In the genomic region with DNA sequence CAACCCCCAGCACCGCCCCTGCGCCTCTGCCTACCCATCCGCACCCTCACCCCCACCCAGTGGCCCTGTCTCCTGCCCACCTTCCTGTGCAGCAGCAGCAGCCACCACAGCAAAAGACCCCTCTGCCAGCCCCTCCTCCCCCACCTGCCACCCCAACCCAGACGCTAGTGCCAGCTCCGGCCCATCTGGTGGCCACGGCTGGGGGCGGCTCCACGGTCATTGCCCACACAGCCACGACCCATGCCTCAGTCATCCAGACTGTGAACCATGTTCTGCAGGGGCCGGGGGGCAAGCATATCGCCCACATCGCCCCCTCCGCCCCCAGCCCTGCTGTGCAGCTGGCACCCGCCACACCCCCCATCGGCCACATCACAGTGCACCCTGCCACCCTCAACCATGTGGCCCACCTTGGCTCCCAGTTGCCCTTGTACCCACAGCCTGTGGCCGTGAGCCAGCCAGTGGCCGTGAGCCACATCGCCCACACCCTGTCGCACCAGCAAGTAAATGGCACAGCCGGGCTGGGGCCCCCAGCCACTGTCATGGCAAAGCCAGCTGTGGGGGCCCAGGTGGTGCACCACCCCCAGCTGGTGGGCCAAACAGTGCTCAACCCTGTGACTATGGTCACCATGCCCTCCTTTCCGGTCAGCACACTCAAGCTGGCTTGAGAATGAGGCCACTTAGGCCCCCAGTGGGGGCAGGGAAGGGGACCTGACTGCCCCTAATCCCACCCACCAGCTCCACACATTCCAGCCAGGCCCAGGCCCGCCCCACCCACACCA, we compare ENCODE assay signal across 8 mouse cellular contexts. TPM values are rescaled to one million over a fixed set of nuclear protein-coding genes. Genes with fewer than 3 reads are reported as not detected.
DNase-seq lines count a peak whose midpoint lies in the region; ATAC-seq lines count a peak whose summit lies in the region.

No protein-coding gene starts in this region.

- no peak overlapping the region for H3K9ac ChIP-seq in intestine, embryonic 15.5 days
- H3K9ac ChIP-seq in intestine, embryonic 16.5 days (ENCODE audit: low read depth, low read length), result no peak overlapping the region
- H3K9ac ChIP-seq in embryonic facial prominence, embryonic 13.5 days, result no peak overlapping the region
- H3K9ac ChIP-seq in stomach, embryonic 16.5 days (ENCODE audit: low read length), result peak overlapping the region; percentile 3; the same call in 1 of the 2 replicates
- no peak overlapping the region for H3K9ac ChIP-seq in neural tube, embryonic 15.5 days (replicated peaks)

- peak; percentile 75 for DNase-seq in retina, postnatal 1 day
- no peak for DNase-seq in retina, embryonic 14.5 days (ENCODE audit: low spot score)
- DNase-seq in testis, postnatal 14 days (ENCODE audit: low spot score), result no peak

- H3K9me3 ChIP-seq in intestine, embryonic 15.5 days, result no peaks in the 10 kb centered on the region
- peaks cover 5% of the 10 kb centered on the region for H3K9me3 ChIP-seq in intestine, embryonic 16.5 days (ENCODE audit: control insufficient read depth, low read length)
- H3K9me3 ChIP-seq in embryonic facial prominence, embryonic 13.5 days, result no peaks in the 10 kb centered on the region
- no peaks in the 10 kb centered on the region for H3K9me3 ChIP-seq in stomach, embryonic 16.5 days (replicated peaks; ENCODE audit: control insufficient read depth, low read length)
- no peaks in the 10 kb centered on the region for H3K9me3 ChIP-seq in neural tube, embryonic 15.5 days (replicated peaks)

- H3K27me3 ChIP-seq in intestine, embryonic 15.5 days (replicated peaks), result no peaks in the 10 kb centered on the region
- no peaks in the 10 kb centered on the region for H3K27me3 ChIP-seq in intestine, embryonic 16.5 days (replicated peaks; ENCODE audit: control insufficient read depth, insufficient read depth, low read length)
- H3K27me3 ChIP-seq in embryonic facial prominence, embryonic 13.5 days, result no peaks in the 10 kb centered on the region
- H3K27me3 ChIP-seq in stomach, embryonic 16.5 days (ENCODE audit: control insufficient read depth, insufficient read depth, low read length), result no peaks in the 10 kb centered on the region
- no peaks in the 10 kb centered on the region for H3K27me3 ChIP-seq in neural tube, embryonic 15.5 days (replicated peaks)

- 0 out of 2 replicates have a peak, but pooled peaks cover 7% of the 10 kb centered on the region for H3K36me3 ChIP-seq in intestine, embryonic 15.5 days
- peaks cover 24% of the 10 kb centered on the region for H3K36me3 ChIP-seq in intestine, embryonic 16.5 days (ENCODE audit: control insufficient read depth, insufficient read depth, low read length)
- H3K36me3 ChIP-seq in embryonic facial prominence, embryonic 13.5 days, result peaks cover 59% of the 10 kb centered on the region
- H3K36me3 ChIP-seq in stomach, embryonic 16.5 days (ENCODE audit: control insufficient read depth, insufficient read depth, low read length), result peaks cover 4% of the 10 kb centered on the region; the same call in 1 of the 2 replicates
- peaks cover 32% of the 10 kb centered on the region for H3K36me3 ChIP-seq in neural tube, embryonic 15.5 days

- no peak overlapping the region for H3K4me3 ChIP-seq in intestine, embryonic 15.5 days (replicated peaks)
- H3K4me3 ChIP-seq in intestine, embryonic 16.5 days (ENCODE audit: low read length), result no peak overlapping the region
- H3K4me3 ChIP-seq in embryonic facial prominence, embryonic 13.5 days, result no peak overlapping the region
- H3K4me3 ChIP-seq in stomach, embryonic 16.5 days (replicated peaks; ENCODE audit: low read length), result no peak overlapping the region
- H3K4me3 ChIP-seq in neural tube, embryonic 15.5 days (replicated peaks), result no peak overlapping the region

- H3K4me1 ChIP-seq in intestine, embryonic 15.5 days (replicated peaks), result peaks cover 13% of the 10 kb centered on the region
- peaks cover 16% of the 10 kb centered on the region for H3K4me1 ChIP-seq in intestine, embryonic 16.5 days (ENCODE audit: control insufficient read depth, insufficient read depth, low read length)
- peaks cover 22% of the 10 kb centered on the region for H3K4me1 ChIP-seq in embryonic facial prominence, embryonic 13.5 days
- H3K4me1 ChIP-seq in stomach, embryonic 16.5 days (ENCODE audit: control insufficient read depth, insufficient read depth, low read length), result peaks cover 16% of the 10 kb centered on the region
- H3K4me1 ChIP-seq in neural tube, embryonic 15.5 days, result peaks cover 25% of the 10 kb centered on the region

- H3K4me2 ChIP-seq in intestine, embryonic 15.5 days (replicated peaks), result no peak overlapping the region
- H3K4me2 ChIP-seq in intestine, embryonic 16.5 days (ENCODE audit: low read depth, low read length), result no peak overlapping the region
- no peak overlapping the region for H3K4me2 ChIP-seq in embryonic facial prominence, embryonic 13.5 days
- H3K4me2 ChIP-seq in stomach, embryonic 16.5 days (ENCODE audit: low read depth, low read length), result no peak overlapping the region
- H3K4me2 ChIP-seq in neural tube, embryonic 15.5 days, result no peak overlapping the region

- no peak for ATAC-seq in intestine, embryonic 15.5 days
- no peak for ATAC-seq in intestine, embryonic 16.5 days
- ATAC-seq in embryonic facial prominence, embryonic 13.5 days (ENCODE audit: insufficient number of reproducible peaks, insufficient read depth, low FRiP score, low TSS enrichment, low read depth), result no peak
- ATAC-seq in stomach, embryonic 16.5 days (ENCODE audit: insufficient read depth, low FRiP score), result no peak
- ATAC-seq in neural tube, embryonic 15.5 days (ENCODE audit: low FRiP score), result no peak

- WGBS in intestine, embryonic 15.5 days, result 88% methylated on average over 22 of the region's 22 CpGs
- WGBS in intestine, embryonic 16.5 days, result 89% methylated on average over 21 of the region's 22 CpGs
- 88% methylated on average over 22 of the region's 22 CpGs for WGBS in embryonic facial prominence, embryonic 13.5 days
- 88% methylated on average over 20 of the region's 22 CpGs for WGBS in stomach, embryonic 16.5 days
- 85% methylated on average over 22 of the region's 22 CpGs for WGBS in neural tube, embryonic 15.5 days

- 0 out of 2 replicates have a peak overlapping the region, but pooled peaks have one; percentile 17 for H3K27ac ChIP-seq in intestine, embryonic 15.5 days
- no peak overlapping the region for H3K27ac ChIP-seq in intestine, embryonic 16.5 days (ENCODE audit: low read length)
- peak overlapping the region; percentile 36; the same call in 1 of the 2 replicates for H3K27ac ChIP-seq in embryonic facial prominence, embryonic 13.5 days
- no peak overlapping the region; the same call in 1 of the 2 replicates for H3K27ac ChIP-seq in stomach, embryonic 16.5 days (ENCODE audit: low read length)
- no peak overlapping the region for H3K27ac ChIP-seq in neural tube, embryonic 15.5 days (replicated peaks)

RNA-seq across cellular contexts. Expression of a gene that starts 12.1 kb away (rescaled TPM):
- 4.8 and 5.0 TPM in 2 replicates for polyA plus RNA-seq in intestine, embryonic 15.5 days (2015; fragmentation: Nextera tagmentation; extraction: Ambion mirVana)
- 3.1 and 4.0 TPM in 2 replicates for polyA plus RNA-seq in intestine, embryonic 16.5 days (2015; fragmentation: Nextera tagmentation; extraction: Ambion mirVana)
- polyA plus RNA-seq in embryonic facial prominence, embryonic 13.5 days (2015; fragmentation: Nextera tagmentation; extraction: Ambion mirVana), result 5.7 and 6.0 TPM in 2 replicates
- polyA plus RNA-seq in stomach, embryonic 16.5 days (2015; fragmentation: Nextera tagmentation; extraction: Ambion mirVana), result 2.5 and 3.2 TPM in 2 replicates
- 7.0 and 7.3 TPM in 2 replicates for polyA plus RNA-seq in neural tube, embryonic 15.5 days (2015; fragmentation: Nextera tagmentation; extraction: Ambion mirVana)

RNA-seq across cellular contexts. Expression of a gene that starts 54.0 kb away (rescaled TPM):
- 5.1 TPM in 2 replicates for polyA plus RNA-seq in intestine, embryonic 15.5 days (2015; fragmentation: Nextera tagmentation; extraction: Ambion mirVana)
- 4.2 and 4.5 TPM in 2 replicates for polyA plus RNA-seq in intestine, embryonic 16.5 days (2015; fragmentation: Nextera tagmentation; extraction: Ambion mirVana)
- polyA plus RNA-seq in embryonic facial prominence, embryonic 13.5 days (2015; fragmentation: Nextera tagmentation; extraction: Ambion mirVana), result 4.6 and 4.7 TPM in 2 replicates
- polyA plus RNA-seq in stomach, embryonic 16.5 days (2015; fragmentation: Nextera tagmentation; extraction: Ambion mirVana), result 6.0 and 7.0 TPM in 2 replicates
- polyA plus RNA-seq in neural tube, embryonic 15.5 days (2015; fragmentation: Nextera tagmentation; extraction: Ambion mirVana), result 24.1 and 27.3 TPM in 2 replicates

RNA-seq across cellular contexts. Expression of a gene that starts 55.0 kb away (rescaled TPM):
- polyA plus RNA-seq in intestine, embryonic 15.5 days (2015; fragmentation: Nextera tagmentation; extraction: Ambion mirVana), result 49.6 and 53.5 TPM in 2 replicates
- 44.0 and 48.1 TPM in 2 replicates for polyA plus RNA-seq in intestine, embryonic 16.5 days (2015; fragmentation: Nextera tagmentation; extraction: Ambion mirVana)
- polyA plus RNA-seq in embryonic facial prominence, embryonic 13.5 days (2015; fragmentation: Nextera tagmentation; extraction: Ambion mirVana), result 40.1 and 42.4 TPM in 2 replicates
- 47.0 and 48.3 TPM in 2 replicates for polyA plus RNA-seq in stomach, embryonic 16.5 days (2015; fragmentation: Nextera tagmentation; extraction: Ambion mirVana)
- polyA plus RNA-seq in neural tube, embryonic 15.5 days (2015; fragmentation: Nextera tagmentation; extraction: Ambion mirVana), result 28.1 and 32.8 TPM in 2 replicates

Comparison
In these comparisons a context has a peak if more than half of its experiments do, and no peak if none do; other contexts are left out.
1. H3K27ac ChIP-seq: peak in intestine, embryonic 15.5 days (single experiment) and embryonic facial prominence, embryonic 13.5 days (single experiment); none in intestine, embryonic 16.5 days (single experiment), stomach, embryonic 16.5 days (single experiment) and neural tube, embryonic 15.5 days (single experiment).